In the genomic region with DNA sequence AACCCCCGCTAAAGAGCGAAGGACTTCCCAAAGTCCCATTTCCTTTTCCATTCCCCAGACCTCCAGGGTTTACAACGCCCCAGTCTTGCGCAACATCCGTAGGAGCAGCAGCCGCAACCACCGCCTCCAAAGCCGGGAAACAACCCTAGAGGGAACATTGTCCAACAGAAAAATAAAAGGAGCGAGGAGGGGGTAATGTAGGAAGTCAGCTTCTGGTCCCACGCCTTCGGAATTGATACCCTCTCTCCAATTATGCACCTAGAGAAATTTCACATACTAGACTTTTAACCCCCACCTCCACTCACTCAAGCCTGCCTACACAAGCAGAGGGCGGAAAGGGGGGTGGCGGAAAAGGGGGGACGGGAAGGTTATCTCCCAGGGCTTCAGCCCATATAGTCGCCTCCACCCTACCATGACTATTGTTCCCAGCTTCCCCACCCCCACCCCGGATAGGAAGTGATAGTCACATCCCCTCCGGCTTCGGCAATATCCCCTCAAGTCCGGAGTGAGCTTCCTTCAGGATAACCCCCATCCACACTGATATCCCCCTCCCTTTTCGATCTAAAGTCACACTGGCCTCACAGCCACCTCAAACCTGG, we compare ENCODE assay signal across 8 mouse cellular contexts. TPM values are rescaled to one million over a fixed set of nuclear protein-coding genes. Genes with fewer than 3 reads are reported as not detected.
A peak's percentile ranks its signal among the peaks of the same experiment; 100 is the strongest.
DNase-seq lines count a peak whose midpoint lies in the region; ATAC-seq lines count a peak whose summit lies in the region.

No protein-coding gene starts in this region.

- H3K27me3 ChIP-seq in erythroblast, embryonic 14.5 days (ENCODE audit: control insufficient read depth) = no peaks in the 10 kb centered on the region
- no peaks in the 10 kb centered on the region for H3K27me3 ChIP-seq in heart, embryonic 12.5 days (replicated peaks)
- no peaks in the 10 kb centered on the region for H3K27me3 ChIP-seq in kidney, embryonic 15.5 days
- no peaks in the 10 kb centered on the region for H3K27me3 ChIP-seq in liver, embryonic 12.5 days (replicated peaks)
- no peaks in the 10 kb centered on the region for H3K27me3 ChIP-seq in stomach, embryonic 16.5 days (ENCODE audit: control insufficient read depth, insufficient read depth, low read length)

- H3K4me1 ChIP-seq in erythroblast, embryonic 14.5 days (ENCODE audit: control insufficient read depth) = peaks cover 54% of the 10 kb centered on the region
- peaks cover 21% of the 10 kb centered on the region for H3K4me1 ChIP-seq in heart, embryonic 12.5 days (replicated peaks)
- peaks cover 13% of the 10 kb centered on the region for H3K4me1 ChIP-seq in kidney, embryonic 15.5 days
- peaks cover 41% of the 10 kb centered on the region for H3K4me1 ChIP-seq in liver, embryonic 12.5 days
- H3K4me1 ChIP-seq in stomach, embryonic 16.5 days (ENCODE audit: control insufficient read depth, insufficient read depth, low read length) = peaks cover 16% of the 10 kb centered on the region

- H3K9me3 ChIP-seq in erythroblast, embryonic 14.5 days (ENCODE audit: control insufficient read depth, low read length) = no peaks in the 10 kb centered on the region
- H3K9me3 ChIP-seq in heart, embryonic 12.5 days (replicated peaks) = no peaks in the 10 kb centered on the region
- H3K9me3 ChIP-seq in kidney, embryonic 15.5 days (replicated peaks) = no peaks in the 10 kb centered on the region
- no peaks in the 10 kb centered on the region for H3K9me3 ChIP-seq in liver, embryonic 12.5 days (replicated peaks)
- H3K9me3 ChIP-seq in stomach, embryonic 16.5 days (replicated peaks; ENCODE audit: control insufficient read depth, low read length) = no peaks in the 10 kb centered on the region

- peak overlapping the region; percentile 99 for H3K9ac ChIP-seq in heart, embryonic 12.5 days
- H3K9ac ChIP-seq in kidney, embryonic 15.5 days = peak overlapping the region; percentile 97
- H3K9ac ChIP-seq in liver, embryonic 12.5 days = peak overlapping the region; percentile 95
- peak overlapping the region; percentile 92 for H3K9ac ChIP-seq in stomach, embryonic 16.5 days (ENCODE audit: low read length)

- 0% methylated on average over 20 of the region's 20 CpGs for WGBS in heart, embryonic 12.5 days
- WGBS in kidney, embryonic 15.5 days = under 1% methylated on average over 20 of the region's 20 CpGs
- WGBS in liver, embryonic 12.5 days (ENCODE audit: insufficient replicate concordance) = under 1% methylated on average over 20 of the region's 20 CpGs
- WGBS in stomach, embryonic 16.5 days = under 1% methylated on average over 20 of the region's 20 CpGs

- peak overlapping the region; percentile 97 for H3K4me3 ChIP-seq in erythroblast, embryonic 14.5 days (replicated peaks)
- H3K4me3 ChIP-seq in heart, embryonic 12.5 days = peak overlapping the region; percentile 97
- H3K4me3 ChIP-seq in kidney, embryonic 15.5 days (replicated peaks) = peak overlapping the region; percentile 98
- H3K4me3 ChIP-seq in liver, embryonic 12.5 days = peak overlapping the region; percentile 87
- peak overlapping the region; percentile 81 for H3K4me3 ChIP-seq in stomach, embryonic 16.5 days (replicated peaks; ENCODE audit: low read length)

- peak overlapping the region; percentile 68 for H3K4me2 ChIP-seq in heart, embryonic 12.5 days
- H3K4me2 ChIP-seq in kidney, embryonic 15.5 days = peak overlapping the region; percentile 64
- peak overlapping the region; percentile 76 for H3K4me2 ChIP-seq in liver, embryonic 12.5 days
- H3K4me2 ChIP-seq in stomach, embryonic 16.5 days (ENCODE audit: low read depth, low read length) = peak overlapping the region; percentile 64

- peak; percentile 68 for ATAC-seq in heart, embryonic 12.5 days (ENCODE audit: insufficient number of reproducible peaks, low FRiP score)
- peak; percentile 19 for ATAC-seq in kidney, embryonic 15.5 days (replicated peaks; ENCODE audit: low FRiP score)
- ATAC-seq in liver, embryonic 12.5 days = peak; percentile 22
- ATAC-seq in stomach, embryonic 16.5 days (ENCODE audit: insufficient read depth, low FRiP score) = no peak

- H3K27ac ChIP-seq in heart, embryonic 12.5 days (ENCODE audit: poor library complexity, severe bottlenecking) = peak overlapping the region; percentile 99
- peak overlapping the region; percentile 98 for H3K27ac ChIP-seq in kidney, embryonic 15.5 days
- H3K27ac ChIP-seq in liver, embryonic 12.5 days = peak overlapping the region; percentile 98
- peak overlapping the region; percentile 98 for H3K27ac ChIP-seq in stomach, embryonic 16.5 days (ENCODE audit: low read length)

- no peaks in the 10 kb centered on the region for H3K36me3 ChIP-seq in erythroblast, embryonic 14.5 days (ENCODE audit: control insufficient read depth)
- H3K36me3 ChIP-seq in heart, embryonic 12.5 days = no peaks in the 10 kb centered on the region
- H3K36me3 ChIP-seq in kidney, embryonic 15.5 days = no peaks in the 10 kb centered on the region
- H3K36me3 ChIP-seq in liver, embryonic 12.5 days = no peaks in the 10 kb centered on the region
- no peaks in the 10 kb centered on the region for H3K36me3 ChIP-seq in stomach, embryonic 16.5 days (ENCODE audit: control insufficient read depth, insufficient read depth, low read length)

- DNase-seq in CD4-positive helper T cell, adult 2 months (ENCODE audit: low read depth, low spot score) = peak; percentile 41
- DNase-seq in brain, embryonic 18.5 days (ENCODE audit: low read depth, low spot score) = peak; percentile 37
- DNase-seq in naive thymus-derived CD4-positive, alpha-beta T cell, adult 2 months (ENCODE audit: low read depth) = peak; percentile 44

RNA-seq across cellular contexts. Expression of a gene that starts 1.1 kb away (rescaled TPM):
- 0.43 and 0.62 TPM in 2 replicates for polyA plus RNA-seq in erythroblast, embryonic 14.5 days (2012)
- polyA plus RNA-seq in heart, embryonic 12.5 days (2016; fragmentation: Nextera tagmentation; extraction: Ambion mirVana) = 18.0 and 18.5 TPM in 2 replicates
- 24.9 and 25.2 TPM in 2 replicates for polyA plus RNA-seq in kidney, embryonic 15.5 days (2015; fragmentation: Nextera tagmentation; extraction: Ambion mirVana)
- 16.9 and 17.1 TPM in 2 replicates for polyA plus RNA-seq in liver, embryonic 12.5 days (2016; fragmentation: Nextera tagmentation; extraction: Ambion mirVana)
- 11.6 and 15.0 TPM in 2 replicates for polyA plus RNA-seq in stomach, embryonic 16.5 days (2015; fragmentation: Nextera tagmentation; extraction: Ambion mirVana)
